Mouse (Mus musculus): Measurements from ENCODE around the gene Alg14.

- TF ChIP-seq CTCF (IDR thresholded peaks at IDR 0.05; ENCODE audit: low read depth, low read length) (no peak), POLR2A (IDR thresholded peaks at IDR 0.05; ENCODE audit: insufficient read depth, low read length) (no peak)
Measured at GRCm38 (mm10) chr3:121375541-121376129, 84.1 kb downstream of the Alg14 start.
